Mouse (Mus musculus) heart, postnatal 0 days (tissue): ENCODE results near the gene Ankle1.

ENCODE experiments used
- CTCF ChIP-seq: IDR thresholded peaks from 2 replicates; pipeline ENCODE4 v1.5.1; 2016; ENCODE audit warnings: antibody characterized with exemption, control low read depth, low read depth
- EP300 ChIP-seq: IDR thresholded peaks from 2 replicates; pipeline ENCODE4 v1.6.1; 2016; ENCODE audit warnings: antibody characterized with exemption, low read depth

- TF ChIP-seq CTCF (no peak), EP300 (no peak)
Measured at GRCm38 (mm10) chr8:71366771-71367528, 38.9 kb upstream of the Ankle1 start, which contains the start of gene Use1.
